Mouse (Mus musculus) brown adipose tissue, adult 24 weeks (tissue): ENCODE data around the gene Tob2. TPM values are rescaled to one million over a fixed set of nuclear protein-coding genes. Genes with fewer than 3 reads are reported as not detected.

ENCODE experiments used
- H3K27ac ChIP-seq: fragments of 200-500 bp; replicated peaks from 2 replicates; pipeline ENCODE4 v1.5.1; 2012; ENCODE audit warnings: low read depth, mild to moderate bottlenecking, low read length
- H3K4me1 ChIP-seq: fragments of 200-500 bp; 2 replicates; pipeline ENCODE4 v1.6.1; 2012; ENCODE audit warnings: low read length, mixed read lengths; ENCODE audit not compliant: control insufficient read depth, insufficient read depth, insufficient read length
- H3K4me3 ChIP-seq: fragments of 200-500 bp; 2 replicates; pipeline ENCODE4 v1.5.1; 2012; ENCODE audit warnings: low read depth, mild to moderate bottlenecking, low read length, moderate library complexity; ENCODE audit not compliant: insufficient read depth
- polyA plus RNA-seq: library from polyadenylated mRNA; stranded (reverse); fragments of >200 nt; gene quantifications from 2 replicates; pipeline ENCODE4 v1.2.4, GENCODE M21; 2012; ENCODE audit not compliant: missing spikeins, insufficient read depth, insufficient read length

The Tob2 gene
- polyA plus RNA-seq, 1 experiment, result 79.0 TPM

DNA sequence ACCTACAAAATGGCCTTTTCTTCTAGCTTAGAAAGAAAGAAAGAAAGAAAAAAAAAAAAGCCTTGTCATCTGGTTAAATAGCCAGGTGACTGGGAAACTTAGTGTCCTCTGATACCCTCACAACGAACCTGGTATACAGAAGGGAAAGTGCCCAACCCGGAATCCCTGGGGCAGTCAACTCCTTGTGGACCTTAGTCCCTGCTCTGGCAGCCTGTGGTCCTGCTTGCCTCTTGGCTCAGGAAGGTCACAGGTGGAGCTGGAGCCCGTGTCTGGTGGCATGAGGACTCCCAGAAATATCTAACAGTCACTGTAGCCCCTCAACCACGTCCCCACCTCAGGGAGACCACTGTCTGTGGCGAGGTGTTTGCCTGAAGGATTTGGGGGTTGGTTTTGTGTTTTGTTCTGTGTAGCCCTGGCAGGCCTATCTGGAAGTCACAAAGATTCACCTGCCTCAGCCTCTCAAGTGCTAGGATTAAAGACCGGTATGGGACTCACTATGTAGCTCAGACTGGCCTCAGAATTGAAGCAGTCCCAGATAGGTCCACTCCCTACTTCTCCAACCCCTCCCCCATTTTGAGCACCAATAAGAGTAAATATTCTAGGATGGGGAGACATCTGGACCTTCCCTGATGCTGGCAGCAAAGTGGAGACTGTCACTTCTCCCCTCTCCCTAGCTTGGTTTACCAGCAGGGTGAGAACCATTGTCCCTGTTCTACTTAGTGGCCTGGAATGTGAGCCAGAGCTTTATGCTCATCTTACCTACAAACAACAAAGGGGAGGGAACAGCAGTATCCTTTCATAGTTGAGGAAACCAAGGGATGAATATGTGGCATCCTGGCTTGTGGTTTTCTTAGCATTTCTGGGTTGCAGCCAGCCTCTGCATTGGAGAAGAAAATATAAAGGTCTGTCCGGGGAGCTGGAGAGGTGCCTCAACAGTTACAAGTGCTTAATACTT is 21.4 kb downstream of the Tob2 start:
- Histone ChIP-seq H3K4me3 (no peak overlapping the region), H3K27ac (peak overlapping the region; percentile 96), H3K4me1 (peaks cover 10% of the 10 kb centered on the region)

DNA sequence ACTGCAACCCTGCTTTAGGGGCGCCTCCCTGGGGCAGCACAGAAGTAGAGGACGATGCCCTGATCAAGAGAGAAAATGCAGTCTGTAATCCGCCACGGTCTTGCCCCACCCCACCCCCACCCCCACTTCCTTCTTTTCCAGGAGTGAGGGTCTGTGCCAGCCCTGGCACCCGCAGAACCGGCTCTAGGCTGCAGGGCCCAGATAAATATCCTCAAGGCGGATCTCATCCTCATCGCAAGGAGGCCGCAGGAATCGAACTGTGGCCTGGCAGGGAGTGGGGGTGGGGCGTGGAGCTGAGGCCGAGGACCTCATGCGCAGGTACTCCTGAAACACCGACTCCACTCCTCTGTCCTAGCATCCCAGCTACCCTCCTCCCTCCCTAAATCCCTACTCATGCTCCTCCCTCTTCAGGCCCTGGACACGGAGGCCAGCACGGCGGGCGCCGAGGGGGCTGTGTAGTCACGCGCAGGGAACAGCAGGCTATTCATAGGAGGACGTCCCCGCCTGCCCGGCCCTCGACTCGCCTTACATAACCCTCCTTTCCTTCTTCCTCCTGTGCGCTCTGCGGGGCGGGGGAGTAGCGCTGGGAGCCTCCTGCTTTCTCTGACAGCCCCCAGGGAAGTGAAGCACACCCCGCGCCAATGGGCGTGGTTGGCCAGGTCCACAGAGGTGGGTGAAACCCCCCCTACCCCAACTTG is 22.3 kb downstream of the Tob2 start:
- H3K4me1 ChIP-seq, result peaks cover 8% of the 10 kb centered on the region

DNA sequence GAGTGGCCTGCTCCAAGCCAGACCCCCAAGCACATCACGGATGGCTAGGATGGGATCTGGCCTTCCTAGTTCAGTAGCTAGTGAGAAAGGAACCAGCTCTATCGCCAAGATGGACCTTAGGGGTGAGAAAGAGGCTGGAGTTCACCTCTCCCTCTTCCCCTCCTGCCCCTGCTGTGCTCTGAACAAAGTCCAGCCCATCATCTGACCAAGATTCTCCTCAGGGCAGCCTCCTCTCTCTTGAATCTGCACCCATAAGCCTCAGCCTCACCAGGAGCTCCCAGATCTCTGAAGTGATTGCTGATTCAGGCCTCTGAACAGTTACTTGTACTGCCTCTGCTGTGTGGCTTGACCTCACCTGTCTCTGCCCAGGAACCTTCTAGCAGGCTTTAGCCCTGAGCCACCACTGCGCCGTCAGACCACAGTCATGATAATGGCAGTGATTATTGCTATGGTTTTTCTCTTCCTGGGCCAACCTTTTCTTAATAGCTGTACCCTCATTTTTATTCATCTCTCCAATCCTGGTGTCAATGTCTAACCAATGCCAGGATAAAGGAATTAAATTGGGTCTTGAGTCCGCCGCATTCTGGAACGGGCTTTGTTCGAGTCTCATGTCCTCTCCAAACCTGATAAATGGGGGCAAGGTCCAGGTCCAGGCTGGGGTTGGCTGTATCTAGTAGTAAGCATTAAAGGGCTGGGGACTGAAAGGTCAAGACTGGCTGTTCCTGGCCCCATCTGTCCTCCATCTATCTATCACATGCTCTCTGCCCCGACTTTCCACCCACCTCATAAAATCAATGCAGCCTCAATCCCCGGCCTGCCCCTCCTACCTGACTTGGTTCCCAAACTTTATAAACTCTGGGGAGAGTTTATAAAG is 23.4 kb downstream of the Tob2 start:
- Histone ChIP-seq H3K4me1 (peaks cover 8% of the 10 kb centered on the region), H3K27ac (peak overlapping the region; percentile 90), H3K4me3 (no peak overlapping the region)

More for the DNA sequence above, 22.3 kb downstream of the Tob2 start:
- Histone ChIP-seq H3K27ac (peak overlapping the region; percentile 96), H3K4me3 (peak overlapping the region; percentile 47)

DNA sequence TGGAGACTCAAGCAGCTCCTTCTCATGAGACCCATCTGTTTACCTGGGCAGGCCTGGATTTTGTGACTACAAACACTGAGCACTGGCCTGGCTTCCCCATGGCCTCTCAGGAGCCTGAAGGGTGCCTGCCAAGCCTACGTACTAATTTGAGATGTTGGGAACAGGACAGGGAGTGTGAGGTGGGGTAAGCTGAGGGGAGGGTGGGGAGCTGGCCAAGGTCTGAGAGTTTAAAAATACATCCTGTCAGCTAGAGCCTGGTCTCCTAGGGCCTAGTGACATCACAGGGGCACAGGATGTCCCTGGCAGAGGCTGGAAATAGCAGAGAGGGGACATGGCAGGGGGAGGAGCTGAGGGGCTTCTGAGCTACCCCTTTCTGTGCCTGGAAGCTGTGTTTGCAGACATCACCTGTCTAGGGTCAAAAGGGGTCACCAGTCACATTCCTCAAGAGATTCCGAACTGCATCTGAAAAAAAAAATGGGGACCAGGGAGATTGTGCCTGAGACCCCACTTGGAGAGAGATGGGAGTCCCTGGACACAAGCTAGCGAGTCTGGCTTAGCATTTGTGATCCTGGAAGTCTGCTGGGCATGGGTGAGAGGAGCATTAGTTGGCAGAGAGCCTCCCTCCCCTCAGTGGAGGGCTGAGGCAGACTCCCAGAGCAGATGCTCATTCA is 24.3 kb downstream of the Tob2 start:
- Histone ChIP-seq H3K4me1 (peaks cover 6% of the 10 kb centered on the region; the same call in 1 of the 2 replicates), H3K27ac (peak overlapping the region; percentile 92), H3K4me3 (no peak overlapping the region)

DNA sequence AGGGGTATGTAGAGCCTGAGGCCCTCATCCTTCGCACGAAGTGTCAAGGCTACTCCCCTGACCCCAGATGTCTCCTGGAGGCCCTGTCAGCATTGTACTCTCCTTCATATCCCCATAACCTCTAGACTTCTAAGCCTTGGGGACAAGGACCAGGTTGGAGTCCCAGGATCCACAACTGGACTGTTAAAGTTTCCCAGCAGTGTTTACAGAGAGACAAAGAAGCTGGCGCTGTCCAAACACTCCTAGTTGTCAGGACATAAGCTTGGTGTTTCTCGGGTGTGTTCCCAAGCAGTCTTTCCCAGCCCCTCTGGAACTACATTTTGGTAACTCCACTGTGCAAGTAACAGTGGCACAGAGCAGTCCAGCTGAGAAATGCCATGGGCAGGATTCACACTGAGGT is 25.1 kb downstream of the Tob2 start:
- H3K4me1 ChIP-seq, result peaks cover 6% of the 10 kb centered on the region; the same call in 1 of the 2 replicates
- peak overlapping the region; percentile 92 for H3K27ac ChIP-seq
- H3K4me3 ChIP-seq, result no peak overlapping the region

- Histone ChIP-seq H3K27ac (peak overlapping the region; percentile 52; the same call in 1 of the 2 replicates), H3K4me3 (no peak overlapping the region), H3K4me1 (peaks cover 3% of the 10 kb centered on the region; the same call in 1 of the 2 replicates)
Observed at GRCm38 (mm10) chr15:81832219-81832618, 26.4 kb downstream of the Tob2 start.

- no peak overlapping the region for H3K4me3 ChIP-seq
- peak overlapping the region; percentile 53 for H3K27ac ChIP-seq
- H3K4me1 ChIP-seq, result no peaks in the 10 kb centered on the region; the same call in 1 of the 2 replicates
Observed at GRCm38 (mm10) chr15:81831136-81831825, 27.3 kb downstream of the Tob2 start.

GRCm38 (mm10) chr15:81830530-81830929 is 28.1 kb downstream of the Tob2 start:
- Histone ChIP-seq H3K27ac (peak overlapping the region; percentile 30; the same call in 1 of the 2 replicates), H3K4me3 (no peak overlapping the region), H3K4me1 (no peaks in the 10 kb centered on the region)

- no peak overlapping the region for H3K4me3 ChIP-seq
- peak overlapping the region; percentile 32 for H3K27ac ChIP-seq
- no peaks in the 10 kb centered on the region for H3K4me1 ChIP-seq
Observed at GRCm38 (mm10) chr15:81829208-81829580, 29.4 kb downstream of the Tob2 start.

DNA sequence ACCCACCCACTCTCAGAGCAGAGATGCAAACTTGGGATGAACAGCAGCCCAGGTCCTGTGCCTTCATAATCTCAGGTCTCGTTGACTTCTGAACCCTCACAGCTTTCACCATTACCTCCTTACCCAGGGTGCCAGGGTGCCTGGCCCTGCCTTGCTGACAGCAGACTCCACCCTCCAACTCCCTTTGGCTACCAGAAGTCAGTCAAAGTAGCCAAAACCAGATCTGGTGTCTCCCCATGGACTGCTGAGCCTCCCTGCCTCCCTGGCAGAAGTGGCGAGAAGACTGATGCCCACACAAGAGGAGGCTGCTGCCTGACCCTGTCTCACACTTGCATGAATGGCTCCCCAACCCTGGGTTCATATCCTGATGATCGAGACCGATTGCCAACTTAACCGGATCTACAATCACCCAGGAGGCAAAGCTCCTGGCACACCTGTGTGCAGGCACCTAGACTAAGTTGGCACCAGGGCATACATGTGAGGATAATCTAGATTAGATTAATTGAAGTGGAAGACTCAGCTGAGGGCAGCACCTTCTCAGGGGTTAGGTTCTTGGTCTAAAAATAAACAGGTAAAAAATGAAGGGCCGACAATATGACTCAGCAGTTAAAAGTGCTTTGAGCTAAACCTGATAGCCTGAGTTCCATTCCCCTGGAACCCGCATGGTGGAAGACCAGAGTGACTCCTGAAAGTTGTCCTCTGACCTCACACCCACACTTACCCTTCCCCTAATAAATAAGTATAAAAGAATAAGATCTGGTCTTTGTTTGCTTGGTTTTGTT is 30.0 kb downstream of the Tob2 start:
- no peak overlapping the region for H3K4me3 ChIP-seq
- H3K27ac ChIP-seq, result peak overlapping the region; percentile 32

DNA sequence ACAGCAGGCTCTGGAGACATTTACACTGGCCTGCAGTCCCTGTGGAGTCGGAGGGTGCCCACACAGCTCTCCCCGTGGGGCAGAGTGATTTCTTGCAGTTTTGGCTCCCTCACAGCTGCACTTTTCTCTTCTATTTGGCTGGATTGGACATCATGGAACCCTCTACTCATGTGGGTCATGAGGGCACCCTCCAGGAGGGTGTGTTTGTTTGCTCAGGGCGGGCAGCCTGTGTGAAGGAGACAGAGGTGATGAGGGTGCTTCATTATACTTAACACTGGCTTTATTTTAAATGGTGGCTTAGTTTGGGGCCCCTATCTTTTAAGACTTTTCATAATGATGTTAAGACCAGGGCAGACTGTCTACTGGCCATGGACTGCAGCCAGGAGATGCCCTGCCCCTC is 33.8 kb downstream of the Tob2 start:
- no peaks in the 10 kb centered on the region for H3K4me1 ChIP-seq
- no peak overlapping the region for H3K4me3 ChIP-seq
- no peak overlapping the region for H3K27ac ChIP-seq

More for the DNA sequence above, 30.0 kb downstream of the Tob2 start:
- no peaks in the 10 kb centered on the region for H3K4me1 ChIP-seq

DNA sequence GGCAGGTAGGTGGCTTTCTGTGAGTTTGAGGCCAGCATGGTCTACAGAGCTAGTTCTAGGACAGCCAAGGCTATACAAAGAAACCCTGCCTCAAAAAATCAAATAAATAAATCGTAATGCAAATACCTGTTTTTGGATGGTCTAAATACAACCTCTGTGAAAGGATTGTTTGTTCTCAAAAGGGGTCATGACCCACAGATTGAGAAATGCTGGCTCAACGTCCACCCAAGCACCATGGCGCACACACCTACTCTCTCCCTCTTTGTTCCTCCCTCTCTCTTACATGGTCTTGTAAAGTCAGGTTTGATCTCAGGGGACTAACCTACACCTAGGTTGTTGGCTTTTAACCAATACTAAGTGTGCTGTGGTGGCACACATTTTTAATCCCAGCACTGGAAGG is 36.0 kb downstream of the Tob2 start:
- Histone ChIP-seq H3K4me3 (no peak overlapping the region), H3K27ac (no peak overlapping the region), H3K4me1 (no peaks in the 10 kb centered on the region)

DNA sequence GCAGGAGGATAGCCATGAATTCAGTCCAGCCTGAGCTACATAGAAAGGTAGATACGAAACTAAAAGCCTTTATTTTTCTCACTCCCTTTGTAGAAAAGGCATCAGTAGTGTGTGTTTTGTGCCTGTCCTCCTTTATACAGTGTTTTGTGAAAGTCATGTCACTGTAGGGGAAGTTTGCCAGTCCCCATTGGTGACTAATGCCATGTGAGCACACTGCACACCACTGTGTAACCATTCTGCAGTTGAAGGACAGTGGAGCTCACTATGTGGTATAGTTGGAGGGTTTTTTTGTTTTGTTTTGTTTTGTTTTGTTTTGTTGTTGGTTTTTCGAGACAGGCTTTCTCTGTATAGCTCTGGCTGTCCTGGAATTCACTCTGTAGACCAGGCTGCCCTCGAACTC is 40.2 kb downstream of the Tob2 start:
- H3K4me1 ChIP-seq, result peaks cover 4% of the 10 kb centered on the region
- H3K27ac ChIP-seq, result no peak overlapping the region
- no peak overlapping the region for H3K4me3 ChIP-seq
